18 mouse cellular contexts compared by ENCODE assay signal in genomic region chr7:37255840-37256239, GRCm38 (mm10).
DNase-seq lines count a peak whose midpoint lies in the region; ATAC-seq lines count a peak whose summit lies in the region.
"Had no signal": no experiment of that assay in that cellular context is flagged by ENCODE, and none has a peak within 500 bp of the region (broad histone marks: within the 10 kb centered on the region; RNA-seq: fewer than 3 reads in every experiment).

No protein-coding gene starts in this region.

- H3K36me3 ChIP-seq in kidney, embryonic 16.5 days (ENCODE audit: insufficient read depth, low read length): no peaks in the 10 kb centered on the region
- H3K36me3 ChIP-seq in embryonic facial prominence, embryonic 10.5 days (replicated peaks): no peaks in the 10 kb centered on the region
- no peaks in the 10 kb centered on the region for H3K36me3 ChIP-seq in embryonic facial prominence, embryonic 14.5 days (ENCODE audit: control insufficient read depth, insufficient read depth, low read length)
- H3K36me3 ChIP-seq: heart, embryonic 10.5 days; hindbrain, embryonic 12.5 days; liver, embryonic 15.5 days had no signal

- peak; percentile 6 for DNase-seq in kidney, postnatal 14 days
- no peak for DNase-seq in embryonic facial prominence, embryonic 10.5 days (ENCODE audit: low spot score)
- peak; percentile 92 for DNase-seq in embryonic facial prominence, embryonic 14.5 days (ENCODE audit: low spot score)
- peak; percentile 12 for DNase-seq in mesoderm, embryonic 11.5 days (ENCODE audit: low read depth, low spot score)
- DNase-seq in urinary bladder, adult 18-20 months (ENCODE audit: low spot score in 2 of 2): no peak
- DNase-seq in layer of hippocampus, adult 11-12 months (ENCODE audit: low spot score): no peak
- DNase-seq: cerebellum, adult 18-20 months; gastrocnemius, adult 2 months; kidney, adult 11 months; thymus, adult 2 months had no signal

- no peaks in the 10 kb centered on the region for H3K27me3 ChIP-seq in kidney, embryonic 16.5 days (ENCODE audit: insufficient read depth, low read length)
- H3K27me3 ChIP-seq in embryonic facial prominence, embryonic 10.5 days (replicated peaks; ENCODE audit: low read depth, poor library complexity, severe bottlenecking): no peaks in the 10 kb centered on the region
- H3K27me3 ChIP-seq in embryonic facial prominence, embryonic 14.5 days (replicated peaks; ENCODE audit: control insufficient read depth, insufficient read depth, low read length): no peaks in the 10 kb centered on the region
- H3K27me3 ChIP-seq: CH12.LX; hindbrain, embryonic 12.5 days; liver, embryonic 15.5 days had no signal

- H3K4me3 ChIP-seq in kidney, embryonic 16.5 days (ENCODE audit: low read length): no peak overlapping the region
- no peak overlapping the region for H3K4me3 ChIP-seq in embryonic facial prominence, embryonic 10.5 days
- no peak overlapping the region for H3K4me3 ChIP-seq in embryonic facial prominence, embryonic 14.5 days (ENCODE audit: low read depth, low read length)
- H3K4me3 ChIP-seq: gastrocnemius, adult 2 months; heart, embryonic 10.5 days; hindbrain, embryonic 12.5 days; layer of hippocampus, adult 2 months; liver, embryonic 15.5 days had no signal

- H3K4me2 ChIP-seq in kidney, embryonic 16.5 days (replicated peaks; ENCODE audit: low read depth, low read length): no peak overlapping the region
- no peak overlapping the region for H3K4me2 ChIP-seq in embryonic facial prominence, embryonic 14.5 days (ENCODE audit: low read depth, low read length)
- H3K4me2 ChIP-seq: hindbrain, embryonic 12.5 days; liver, embryonic 15.5 days had no signal

- peaks cover 9% of the 10 kb centered on the region for H3K4me1 ChIP-seq in kidney, embryonic 16.5 days (ENCODE audit: insufficient read depth, low read length)
- peaks cover 31% of the 10 kb centered on the region for H3K4me1 ChIP-seq in embryonic facial prominence, embryonic 10.5 days
- H3K4me1 ChIP-seq in embryonic facial prominence, embryonic 14.5 days (ENCODE audit: control insufficient read depth, insufficient read depth, low read length): peaks cover 24% of the 10 kb centered on the region
- H3K4me1 ChIP-seq: hindbrain, embryonic 12.5 days; liver, embryonic 15.5 days had no signal

- no peak overlapping the region for H3K27ac ChIP-seq in kidney, embryonic 16.5 days (ENCODE audit: low read length)
- H3K27ac ChIP-seq in embryonic facial prominence, embryonic 10.5 days (replicated peaks): peak overlapping the region; percentile 31
- peak overlapping the region; percentile 47 for H3K27ac ChIP-seq in embryonic facial prominence, embryonic 14.5 days (replicated peaks; ENCODE audit: low read depth, low read length)
- H3K27ac ChIP-seq: gastrocnemius, adult 2 months; heart, embryonic 10.5 days; hindbrain, embryonic 12.5 days; layer of hippocampus, adult 2 months; liver, embryonic 15.5 days had no signal

- H3K9me3 ChIP-seq in kidney, embryonic 16.5 days (ENCODE audit: low read length): peaks cover 7% of the 10 kb centered on the region; the same call in 1 of the 2 replicates
- H3K9me3 ChIP-seq in embryonic facial prominence, embryonic 10.5 days: peaks cover 6% of the 10 kb centered on the region; the same call in 1 of the 2 replicates
- peaks cover 9% of the 10 kb centered on the region for H3K9me3 ChIP-seq in embryonic facial prominence, embryonic 14.5 days (ENCODE audit: control insufficient read depth, low read length)
- H3K9me3 ChIP-seq: hindbrain, embryonic 12.5 days; liver, embryonic 15.5 days had no signal

- ATAC-seq in kidney, embryonic 16.5 days (ENCODE audit: low FRiP score, low TSS enrichment): no peak
- peak; percentile 54 for ATAC-seq in embryonic facial prominence, embryonic 14.5 days (ENCODE audit: low read depth)
- ATAC-seq: forebrain, embryonic 14.5 days; Patski had no signal

- no peak overlapping the region for H3K9ac ChIP-seq in kidney, embryonic 16.5 days (replicated peaks; ENCODE audit: low read length)
- H3K9ac ChIP-seq in embryonic facial prominence, embryonic 14.5 days (ENCODE audit: low read depth, low read length): no peak overlapping the region
- H3K9ac ChIP-seq: hindbrain, embryonic 12.5 days; liver, embryonic 15.5 days had no signal

- 43% methylated on average over 3 of the region's 3 CpGs for WGBS in kidney, embryonic 16.5 days
- 34% methylated on average over 3 of the region's 3 CpGs for WGBS in embryonic facial prominence, embryonic 10.5 days
- 14% methylated on average over 3 of the region's 3 CpGs for WGBS in embryonic facial prominence, embryonic 14.5 days

Comparison
In these comparisons a context has a peak if more than half of its experiments do, and no peak if none do; other contexts are left out.
1. DNase-seq: peak in kidney, postnatal 14 days (single experiment), embryonic facial prominence, embryonic 14.5 days (single experiment) and mesoderm, embryonic 11.5 days (single experiment); none in embryonic facial prominence, embryonic 10.5 days (single experiment), urinary bladder, adult 18-20 months (0 of 2) and layer of hippocampus, adult 11-12 months (single experiment).